Mouse (Mus musculus) CH12.LX (cell line): ENCODE data around the gene Cd163l1. TPM values are rescaled to one million over a fixed set of nuclear protein-coding genes. Genes with fewer than 3 reads are reported as not detected.

Experiments
- DNase-seq: peaks from one replicate; pipeline ENCODE4 v3.0.0-alpha.2; 2013; ENCODE audit errors: extremely low read depth
- H3K27ac ChIP-seq: 2 replicates; pipeline ENCODE4 v1.5.1; 2012; ENCODE audit warnings: low read depth, mild to moderate bottlenecking, control low read depth, moderate library complexity; ENCODE audit not compliant: insufficient read depth
- H3K27me3 ChIP-seq: replicated peaks from 2 replicates; pipeline ENCODE3; 2012; ENCODE audit warnings: inconsistent platforms
- H3K36me3 ChIP-seq, 2 experiments: replicated peaks in 1 of 2; 2 replicates each; pipeline versions ENCODE3 to v1.6.1; 2012; ENCODE audit warnings: inconsistent platforms in 1 of 2, low read length in 1 of 2, mild to moderate bottlenecking in 1 of 2, mixed read lengths in 1 of 2, moderate library complexity in 1 of 2; ENCODE audit not compliant: control insufficient read depth in 1 of 2, insufficient read depth in 1 of 2
- H3K4me1 ChIP-seq, 2 experiments: 2 replicates each; pipeline ENCODE4 v1.6.1; 2012; ENCODE audit warnings: inconsistent platforms in 1 of 2, moderate library complexity in 1 of 2; ENCODE audit not compliant: insufficient read depth in 2 of 2, control insufficient read depth in 1 of 2
- H3K4me2 ChIP-seq: 2 replicates; pipeline ENCODE4 v1.6.1; 2012; ENCODE audit warnings: low read depth, mild to moderate bottlenecking, control low read depth; ENCODE audit not compliant: poor library complexity, insufficient read depth, severe bottlenecking
- H3K4me3 ChIP-seq, 3 experiments: fragments of 150-350 bp in 1 of 3; sonication (generic) in 1 of 3; replicated peaks in 1 of 3; 2 replicates each; pipeline versions ENCODE3 to v1.5.1; 2011 to 2012; ENCODE audit warnings: low read depth in 2 of 3, low read length in 2 of 3, mild to moderate bottlenecking in 2 of 3, moderate library complexity in 2 of 3, control low read depth in 1 of 3, improper control_type of control experiment in 1 of 3, inconsistent platforms in 1 of 3, mixed read lengths in 1 of 3; ENCODE audit not compliant: poor library complexity in 1 of 3
- H3K79me2 ChIP-seq: replicated peaks from 2 replicates; pipeline ENCODE4 v1.6.1; 2012; ENCODE audit warnings: mild to moderate bottlenecking, moderate library complexity; ENCODE audit not compliant: control insufficient read depth, poor library complexity, insufficient read depth, severe bottlenecking; ENCODE audit errors: extremely low read depth
- H3K9ac ChIP-seq: 2 replicates; pipeline ENCODE4 v1.6.1; 2012; ENCODE audit warnings: low read depth, mild to moderate bottlenecking, control low read depth, moderate library complexity; ENCODE audit not compliant: insufficient read depth
- H3K9me3 ChIP-seq: replicated peaks from 2 replicates; pipeline ENCODE3; 2012; ENCODE audit warnings: low read length, inconsistent platforms, mixed read lengths
- BHLHE40 ChIP-seq: IDR thresholded peaks from 2 replicates; pipeline ENCODE4 v1.6.1; 2011; ENCODE audit warnings: mild to moderate bottlenecking, low read depth, low read length, improper control_type of control experiment
- CHD1 ChIP-seq: IDR thresholded peaks from 2 replicates; pipeline ENCODE4 v1.6.1; 2012; ENCODE audit warnings: low read depth, low read length, improper control_type of control experiment, inconsistent platforms
- E2F4 ChIP-seq: IDR thresholded peaks from 2 replicates; pipeline ENCODE4 v1.6.1; 2011; ENCODE audit warnings: low read depth, low read length, improper control_type of control experiment; ENCODE audit not compliant: insufficient replicate concordance
- ETS1 ChIP-seq: conservative IDR thresholded peaks from 2 replicates; pipeline ENCODE4 v1.6.1; 2012; ENCODE audit warnings: low read depth, mild to moderate bottlenecking, inconsistent platforms, low read length, improper control_type of control experiment, moderate library complexity
- JUN ChIP-seq: IDR thresholded peaks from 2 replicates; pipeline ENCODE4 v1.6.1; 2011; ENCODE audit warnings: low read depth, mild to moderate bottlenecking, low read length, improper control_type of control experiment, moderate library complexity; ENCODE audit not compliant: insufficient read depth
- JUND ChIP-seq: conservative IDR thresholded peaks from 2 replicates; pipeline ENCODE4 v1.6.1; 2011; ENCODE audit warnings: low read depth, low read length, improper control_type of control experiment
- KAT2A ChIP-seq: IDR thresholded peaks from 2 replicates; pipeline ENCODE4 v1.6.1; 2012; ENCODE audit warnings: low read length, improper control_type of control experiment, inconsistent platforms; ENCODE audit not compliant: insufficient replicate concordance
- MAX ChIP-seq: IDR thresholded peaks from 2 replicates; pipeline ENCODE4 v1.6.1; 2011; ENCODE audit warnings: low read length, improper control_type of control experiment
- MEF2A ChIP-seq: IDR thresholded peaks from 2 replicates; pipeline ENCODE4 v1.6.1; 2014; ENCODE audit warnings: low read depth, mild to moderate bottlenecking, inconsistent platforms, low read length, improper control_type of control experiment, borderline replicate concordance
- NELFE ChIP-seq: IDR thresholded peaks from 2 replicates; pipeline ENCODE4 v1.6.1; 2011; ENCODE audit warnings: low read depth, low read length, improper control_type of control experiment
- NRF1 ChIP-seq: IDR thresholded peaks from 2 replicates; pipeline ENCODE4 v1.6.1; 2014; ENCODE audit warnings: low read depth, mild to moderate bottlenecking, inconsistent platforms, low read length, improper control_type of control experiment, moderate library complexity
- PAX5 ChIP-seq: IDR thresholded peaks from 2 replicates; pipeline ENCODE4 v1.6.1; 2012; ENCODE audit warnings: low read length, inconsistent platforms, mixed read lengths
- POLR2A ChIP-seq: IDR thresholded peaks from 2 replicates; pipeline ENCODE4 v1.6.1; 2011; ENCODE audit warnings: low read depth, mild to moderate bottlenecking, improper control_type of control experiment, low read length
- RCOR1 ChIP-seq: conservative IDR thresholded peaks from 2 replicates; pipeline ENCODE4 v1.6.1; 2012; ENCODE audit warnings: low read depth, mild to moderate bottlenecking, inconsistent platforms, low read length, improper control_type of control experiment
- SIN3A ChIP-seq: IDR thresholded peaks from 2 replicates; pipeline ENCODE4 v1.6.1; 2012; ENCODE audit warnings: low read length, improper control_type of control experiment, inconsistent platforms
- SMC3 ChIP-seq: IDR thresholded peaks from 2 replicates; pipeline ENCODE4 v1.6.1; 2011; ENCODE audit warnings: low read depth, low read length, improper control_type of control experiment
- TBP ChIP-seq: conservative IDR thresholded peaks from 2 replicates; pipeline ENCODE4 v1.6.1; 2011; ENCODE audit warnings: low read depth, low read length, improper control_type of control experiment
- ZC3H11A ChIP-seq: IDR thresholded peaks from 2 replicates; pipeline ENCODE4 v1.6.1; 2012; ENCODE audit warnings: low read depth, mild to moderate bottlenecking, inconsistent platforms, low read length, improper control_type of control experiment
- ZNF384 ChIP-seq: IDR thresholded peaks from 2 replicates; pipeline ENCODE4 v1.6.1; 2012; ENCODE audit warnings: low read depth, low read length, improper control_type of control experiment, inconsistent platforms
- dilution Hi-C: fragments of 300-500 bp; cut with MboI; formaldehyde crosslinking; loops from 2 replicates; pipeline ENCODE4 v1.14.3; 2020; ENCODE audit warnings: low sequenced_read_pairs; ENCODE audit not compliant: extremely low pct_unique_long_range_greater_than_20kb, extremely low pct_ligation_motif_present
- in situ Hi-C: fragments of 300-500 bp; cut with MboI; formaldehyde crosslinking; loops from 3 replicates; pipeline ENCODE4 v1.14.3; 2019; ENCODE audit warnings: low sequenced_read_pairs, low pct_ligation_motif_present, low pct_unique_long_range_greater_than_20kb, mixed read lengths
- polyA plus RNA-seq: library from polyadenylated mRNA; unstranded; fragments of >175 nt; gene quantifications from 2 replicates; pipeline ENCODE4 v1.2.1, GENCODE M21; 2012; ENCODE audit warnings: low read depth; ENCODE audit not compliant: insufficient read length
- total RNA-seq, 2 experiments: library from RNA; depleted of rRNA; stranded (reverse); fragments of 300-350 nt in 1 of 2; fragments of >200 nt in 1 of 2; gene quantifications; 2 replicates each; pipeline ENCODE4 v1.2.3; 2012 to 2014

Gene Cd163l1
- total and polyA plus RNA-seq, 3 experiments, result not detected

DNA sequence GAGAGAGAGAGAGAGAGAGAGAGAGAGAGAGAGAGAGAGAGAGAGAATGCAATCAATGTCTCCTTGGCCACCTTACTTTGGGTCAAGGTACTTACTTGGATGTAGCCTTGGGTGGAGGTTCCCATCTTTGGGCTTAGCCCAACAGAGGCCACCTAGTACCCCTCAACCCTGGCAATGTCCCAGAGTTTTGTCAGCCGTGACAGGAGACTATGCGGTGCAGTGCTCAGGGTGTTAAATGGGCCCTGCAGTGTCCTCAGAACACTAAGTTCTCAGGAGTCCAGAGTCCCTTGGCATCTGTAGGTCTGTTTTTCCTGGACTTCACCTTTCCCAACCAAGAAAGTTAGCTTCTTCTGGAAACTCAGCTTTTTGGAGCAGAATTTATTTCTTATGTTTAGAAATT, 38.9 kb upstream of the Cd163l1 start:
- Histone ChIP-seq H3K36me3 (no peaks in the 10 kb centered on the region), H3K4me2 (no peak overlapping the region), H3K4me3 (no peak overlapping the region), H3K27ac (no peak overlapping the region), H3K9ac (no peak overlapping the region), H3K4me1 (no peaks in the 10 kb centered on the region), H3K79me2 (no peaks in the 10 kb centered on the region), H3K27me3 (peaks cover 77% of the 10 kb centered on the region), H3K9me3 (no peaks in the 10 kb centered on the region)
- in situ Hi-C loops, result loop anchor here (25.0 kb wide), 1 partner anchor 608 kb away; the partner anchor contains the start of gene Syce1
- no peak for TF ChIP-seq SMC3
- TF ChIP-seq TBP, result no peak
- TF ChIP-seq ZC3H11A, result no peak
- no peak for TF ChIP-seq MAX
- no peak for TF ChIP-seq POLR2A
- TF ChIP-seq PAX5, result no peak
- DNase-seq, result no peak
- dilution Hi-C loops, result no loop called here

GRCm38 (mm10) chr7:140180692-140181091, 37.4 kb upstream of the Cd163l1 start:
- H3K4me3 ChIP-seq, result no peak overlapping the region
- H3K9me3 ChIP-seq, result no peaks in the 10 kb centered on the region
- dilution Hi-C loops, result no loop called here
- H3K27ac ChIP-seq, result no peak overlapping the region
- peaks cover 79% of the 10 kb centered on the region for H3K27me3 ChIP-seq
- H3K79me2 ChIP-seq, result no peaks in the 10 kb centered on the region
- in situ Hi-C loops, result loop anchor here (25.0 kb wide), 1 partner anchor 607 kb away; the partner anchor contains the start of gene Syce1
- H3K9ac ChIP-seq, result no peak overlapping the region
- no peaks in the 10 kb centered on the region for H3K36me3 ChIP-seq
- DNase-seq, result no peak
- H3K4me1 ChIP-seq, result no peaks in the 10 kb centered on the region
- H3K4me2 ChIP-seq, result no peak overlapping the region
- TF ChIP-seq ZNF384 (peak; percentile 63), E2F4 (no peak), POLR2A (no peak), NELFE (no peak)

DNA sequence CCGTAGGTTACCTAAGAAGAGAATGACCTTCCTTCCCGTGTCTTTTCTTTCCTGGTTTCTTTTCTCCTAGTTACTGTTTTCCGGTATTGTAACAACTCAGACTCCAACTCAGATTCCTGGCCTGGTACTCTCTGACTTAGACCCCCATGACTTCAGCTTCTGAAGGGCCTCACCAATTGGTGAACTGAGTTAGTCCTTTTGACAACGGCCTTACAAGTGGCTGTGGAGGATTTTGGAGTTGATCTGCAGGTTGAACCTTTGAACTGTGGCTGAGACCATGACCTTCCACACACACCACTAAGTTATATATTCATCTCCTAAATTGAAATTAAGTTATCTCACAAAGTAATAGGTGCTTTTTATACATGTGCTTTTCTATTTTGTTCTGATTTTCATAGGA, 33.9 kb upstream of the Cd163l1 start:
- dilution Hi-C loops, result no loop called here

More for the DNA sequence above, 33.9 kb upstream of the Cd163l1 start:
- Histone ChIP-seq H3K27ac (no peak overlapping the region), H3K4me3 (no peak overlapping the region), H3K4me2 (no peak overlapping the region), H3K9me3 (no peaks in the 10 kb centered on the region), H3K27me3 (peaks cover 73% of the 10 kb centered on the region), H3K9ac (no peak overlapping the region), H3K79me2 (no peaks in the 10 kb centered on the region), H3K36me3 (no peaks in the 10 kb centered on the region), H3K4me1 (0 out of 4 replicates have a peak, but pooled peaks cover 0 to 3% of the 10 kb centered on the region in 2 experiments)
- TF ChIP-seq BHLHE40, result no peak
- TF ChIP-seq KAT2A, result no peak
- no peak for TF ChIP-seq JUND
- TF ChIP-seq MEF2A, result no peak
- no peak for TF ChIP-seq JUN
- TF ChIP-seq ETS1, result no peak
- no peak for TF ChIP-seq PAX5
- no peak for TF ChIP-seq NRF1
- TF ChIP-seq E2F4, result no peak
- no peak for TF ChIP-seq ZC3H11A
- TF ChIP-seq SIN3A, result no peak
- TF ChIP-seq CHD1, result no peak
- TF ChIP-seq RCOR1, result no peak
- DNase-seq, result no peak
- in situ Hi-C loops, result loop anchor here (25.0 kb wide), 1 partner anchor 603 kb away; the partner anchor contains the start of gene Syce1
